Mouse (Mus musculus) liver, embryonic 13.5 days (tissue): ENCODE measurements at regions not wholly inside any gene's neighbourhood (a gene's known extent, or its start where the extent isn't known, plus 50 kb on each side); places are given as distances from the start of the nearest gene placed in this dataset.

Experiments used
- ATAC-seq: fragments of 200-750 bp; cut with Nextera tagmentation; 2 replicates; pipeline ENCODE4 v1.8.0; 2017; ENCODE audit warnings: low read depth, mild to moderate bottlenecking, moderate number of reproducible peaks, moderate library complexity
- DNase-seq: peaks from one replicate; pipeline ENCODE4 v3.0.0; 2022
- H3K27ac ChIP-seq: fragments of 300-500 bp; sonication (generic); 2 replicates; pipeline ENCODE4 v1.5.1; 2015; ENCODE audit warnings: moderate library complexity, mild to moderate bottlenecking, inconsistent platforms
- H3K27me3 ChIP-seq: fragments of 300-500 bp; sonication (generic); 2 replicates; pipeline ENCODE4 v1.6.1; 2015; ENCODE audit warnings: mild to moderate bottlenecking, inconsistent platforms
- H3K36me3 ChIP-seq: fragments of 300-500 bp; sonication (generic); 2 replicates; pipeline ENCODE4 v1.6.1; 2015; ENCODE audit warnings: mild to moderate bottlenecking, inconsistent platforms
- H3K4me1 ChIP-seq: fragments of 300-500 bp; sonication (generic); replicated peaks from 2 replicates; pipeline ENCODE4 v1.6.1; 2015; ENCODE audit warnings: inconsistent platforms
- H3K4me2 ChIP-seq: fragments of 300-500 bp; sonication (generic); 2 replicates; pipeline ENCODE4 v1.6.1; 2015; ENCODE audit warnings: inconsistent platforms, mild to moderate bottlenecking, moderate library complexity
- H3K4me3 ChIP-seq: fragments of 300-500 bp; sonication (generic); replicated peaks from 2 replicates; pipeline ENCODE4 v1.5.1; 2015; ENCODE audit warnings: mild to moderate bottlenecking, inconsistent platforms
- H3K9ac ChIP-seq: fragments of 300-500 bp; sonication (generic); 2 replicates; pipeline ENCODE4 v1.6.1; 2015; ENCODE audit warnings: mild to moderate bottlenecking, inconsistent platforms
- H3K9me3 ChIP-seq: fragments of 300-500 bp; sonication (generic); replicated peaks from 2 replicates; pipeline ENCODE4 v1.6.1; 2016; ENCODE audit warnings: inconsistent platforms
- WGBS: fragments of 180-500 bp; shearing (Covaris S2); methylation state at CpG from one replicate; pipeline ENCODE4 v1.1.7; 2015; ENCODE audit not compliant: insufficient replicate concordance; 5-methylcytosine and 5-hydroxymethylcytosine counted together

DNA sequence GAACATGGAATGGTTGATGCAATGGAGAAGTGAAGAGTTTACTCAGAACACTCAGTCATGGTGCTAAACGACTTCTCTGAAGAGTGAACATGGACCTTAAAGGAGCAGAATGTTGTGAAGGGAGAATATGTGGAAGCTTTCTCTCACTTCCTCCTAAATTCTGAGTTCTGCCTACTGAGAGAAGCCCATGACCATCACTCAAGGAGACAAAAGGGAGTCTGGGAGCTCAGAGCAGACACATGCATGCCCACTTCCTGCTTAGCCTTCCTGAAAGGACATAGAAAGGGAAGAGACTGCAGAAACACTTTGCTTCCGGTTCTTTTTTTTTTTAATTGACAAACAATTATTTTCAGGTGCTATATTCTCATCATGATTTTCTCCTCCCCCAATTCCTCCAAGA lies 166.1 kb upstream of the Prkcq start:
- H3K36me3 ChIP-seq: no peaks in the 10 kb centered on the region

DNA sequence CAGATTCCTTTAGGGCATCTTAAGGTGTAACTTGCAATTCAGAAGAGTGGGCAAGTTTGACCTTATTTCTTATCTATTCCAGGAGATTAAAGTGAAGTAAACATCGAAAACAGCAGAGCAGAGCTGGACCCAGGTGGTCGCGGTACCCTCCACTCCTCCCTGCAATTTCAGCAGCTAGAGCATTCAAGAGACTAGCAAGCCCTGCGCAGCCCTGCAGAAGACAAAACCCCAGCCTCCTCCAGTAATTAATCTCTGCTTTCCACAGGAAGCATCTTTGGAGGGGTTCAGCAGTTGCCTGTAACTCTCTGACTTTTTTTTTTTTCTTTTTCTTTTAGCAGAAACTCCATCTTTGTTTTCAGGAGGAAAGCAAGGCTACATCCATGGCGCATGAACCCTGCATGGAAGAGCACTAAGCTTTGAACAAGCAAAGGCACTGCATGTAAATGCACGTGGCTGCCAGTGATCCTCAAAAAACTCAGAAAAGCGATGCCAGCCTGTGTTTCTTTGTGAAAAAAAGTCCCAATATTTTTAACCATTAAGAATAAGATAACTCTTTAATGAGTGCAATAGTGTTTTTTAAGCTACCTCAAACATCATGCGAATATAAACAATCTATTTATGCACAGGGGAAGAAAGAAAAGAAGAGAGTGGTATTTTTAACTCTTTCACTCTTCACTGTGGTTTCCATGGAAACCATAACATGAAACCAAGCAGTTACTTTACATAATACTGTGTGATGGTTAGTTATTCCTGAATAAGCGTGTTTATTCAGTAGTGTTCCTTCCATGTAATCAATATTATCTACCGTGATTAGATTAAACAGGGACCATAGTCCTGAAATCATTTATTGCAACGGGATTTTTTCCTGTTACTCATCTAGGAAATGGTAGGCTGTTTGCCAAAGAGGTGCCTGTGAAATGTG lies 160.6 kb upstream of the Prkcq start:
- no peak for ATAC-seq
- no peak for DNase-seq
- no peaks in the 10 kb centered on the region for H3K36me3 ChIP-seq
- no peak overlapping the region for H3K27ac ChIP-seq
- H3K4me3 ChIP-seq: no peak overlapping the region
- H3K4me1 ChIP-seq: no peaks in the 10 kb centered on the region
- no peak overlapping the region for H3K9ac ChIP-seq
- H3K4me2 ChIP-seq: no peak overlapping the region
- H3K27me3 ChIP-seq: no peaks in the 10 kb centered on the region
- H3K9me3 ChIP-seq: no peaks in the 10 kb centered on the region
- 56% methylated on average over 11 of the region's 11 CpGs for WGBS

More for the DNA sequence above, 166.1 kb upstream of the Prkcq start:
- H3K9ac ChIP-seq: no peak overlapping the region
- no peaks in the 10 kb centered on the region for H3K27me3 ChIP-seq
- no peaks in the 10 kb centered on the region for H3K9me3 ChIP-seq
- ATAC-seq (no peak), DNase-seq (no peak)
- no peaks in the 10 kb centered on the region for H3K4me1 ChIP-seq
- H3K4me3 ChIP-seq: no peak overlapping the region
- H3K27ac ChIP-seq: no peak overlapping the region
- 23% methylated on average over 2 of the region's 2 CpGs for WGBS
- no peak overlapping the region for H3K4me2 ChIP-seq

DNA sequence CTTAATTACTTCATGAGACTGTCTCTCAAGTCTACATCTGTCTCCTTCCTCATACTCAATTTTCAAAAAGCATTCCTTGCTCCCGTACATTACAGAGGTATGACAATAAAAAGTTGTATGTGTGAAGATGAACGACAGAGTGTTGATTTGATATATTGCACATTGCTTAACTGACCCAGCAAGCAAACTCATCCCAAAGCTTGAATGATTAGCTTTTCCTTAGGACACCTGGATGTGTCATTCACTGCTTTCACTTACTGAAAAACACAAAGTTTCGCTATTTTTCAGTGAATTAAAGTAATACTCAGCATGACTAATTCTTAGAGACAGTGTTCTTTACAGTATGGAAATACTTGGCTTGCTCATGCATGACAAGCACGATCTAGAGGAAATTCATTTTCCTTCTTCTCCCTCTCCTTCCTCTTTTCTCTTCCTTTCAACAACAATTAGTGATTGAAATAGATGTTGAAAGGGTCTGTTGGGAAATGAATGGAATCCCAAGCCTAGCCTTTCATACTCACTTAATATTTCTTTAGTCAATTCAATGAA lies 159.5 kb upstream of the Prkcq start:
- Histone ChIP-seq H3K36me3 (no peaks in the 10 kb centered on the region), H3K27ac (no peak overlapping the region), H3K9ac (no peak overlapping the region), H3K9me3 (no peaks in the 10 kb centered on the region), H3K27me3 (no peaks in the 10 kb centered on the region), H3K4me1 (no peaks in the 10 kb centered on the region), H3K4me3 (no peak overlapping the region), H3K4me2 (no peak overlapping the region)
- ATAC-seq: no peak
- DNase-seq: no peak
- WGBS: 56% methylated on average over 4 of the region's 4 CpGs

DNA sequence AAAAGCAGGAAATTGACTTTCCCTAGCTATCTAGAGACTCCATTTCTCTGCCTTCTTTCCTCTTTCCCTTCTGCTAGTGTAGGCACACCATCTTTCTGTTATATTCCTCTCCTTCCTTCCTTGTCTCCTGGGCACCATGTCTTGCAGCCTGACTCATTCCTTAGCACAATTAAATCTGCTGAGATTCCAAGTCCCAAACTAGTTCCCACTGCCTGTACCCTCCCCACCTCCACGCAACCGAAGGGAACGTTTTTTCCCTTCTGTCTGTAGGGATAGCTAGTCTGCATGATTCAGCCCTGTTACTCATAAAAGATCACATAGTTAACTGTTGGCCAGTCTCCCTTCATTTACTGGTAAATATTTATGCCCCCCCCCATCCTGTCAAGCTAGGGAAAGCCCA lies 158.8 kb upstream of the Prkcq start:
- no peak for ATAC-seq
- Histone ChIP-seq H3K4me3 (no peak overlapping the region), H3K9ac (no peak overlapping the region), H3K36me3 (no peaks in the 10 kb centered on the region), H3K27me3 (no peaks in the 10 kb centered on the region), H3K4me1 (no peaks in the 10 kb centered on the region), H3K9me3 (no peaks in the 10 kb centered on the region), H3K4me2 (no peak overlapping the region), H3K27ac (no peak overlapping the region)
- DNase-seq: no peak
- 66% methylated on average over 3 of the region's 3 CpGs for WGBS

DNA sequence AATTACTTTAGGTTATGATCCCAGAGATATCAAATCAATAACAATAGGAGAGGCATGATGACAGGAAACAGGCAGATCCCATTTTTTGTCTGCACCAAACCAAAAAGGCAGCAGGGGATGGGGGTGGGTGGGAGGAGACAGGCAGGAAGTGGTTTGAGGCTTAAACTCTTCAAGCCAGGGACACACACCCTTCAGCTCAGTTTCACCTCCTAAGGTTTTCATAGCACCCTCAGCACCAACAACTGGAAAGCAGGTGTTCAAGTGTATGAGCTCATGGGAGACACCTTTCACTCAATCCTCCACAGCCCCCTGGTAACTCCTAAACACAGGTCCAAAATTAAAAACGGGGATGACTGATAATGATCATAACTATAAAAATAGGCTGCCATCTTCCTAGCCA lies 155.5 kb upstream of the Prkcq start:
- Histone ChIP-seq H3K9ac (no peak overlapping the region), H3K9me3 (no peaks in the 10 kb centered on the region), H3K4me2 (no peak overlapping the region), H3K4me3 (no peak overlapping the region), H3K27me3 (no peaks in the 10 kb centered on the region), H3K27ac (no peak overlapping the region), H3K36me3 (no peaks in the 10 kb centered on the region), H3K4me1 (no peaks in the 10 kb centered on the region)
- 26% methylated on average over 1 of the region's 1 CpGs for WGBS
- DNase-seq (no peak), ATAC-seq (no peak)

DNA sequence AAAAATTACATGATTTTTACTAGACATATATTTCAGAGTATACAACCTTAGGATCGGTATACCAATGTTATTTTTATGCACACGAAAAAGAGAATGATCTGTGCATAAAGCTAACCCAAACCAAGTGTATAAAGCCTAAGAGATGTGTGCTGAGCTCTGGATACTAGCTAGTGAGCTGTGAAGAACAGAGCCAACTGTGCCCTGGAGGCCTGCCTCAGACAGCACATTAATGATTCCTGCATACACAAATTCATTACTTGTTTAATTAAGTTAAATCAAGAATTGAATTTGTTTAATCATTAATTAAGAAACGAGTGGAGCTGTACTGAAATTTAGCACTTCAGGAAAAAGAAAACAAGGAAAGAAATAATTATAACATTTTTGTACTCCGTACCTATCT lies 139.0 kb upstream of the Prkcq start:
- ATAC-seq (no peak), DNase-seq (no peak)
- Histone ChIP-seq H3K9me3 (no peaks in the 10 kb centered on the region), H3K27ac (no peak overlapping the region), H3K4me3 (no peak overlapping the region), H3K27me3 (no peaks in the 10 kb centered on the region), H3K4me1 (no peaks in the 10 kb centered on the region), H3K4me2 (no peak overlapping the region), H3K36me3 (no peaks in the 10 kb centered on the region), H3K9ac (no peak overlapping the region)
- WGBS: 58% methylated on average over 4 of the region's 4 CpGs

DNA sequence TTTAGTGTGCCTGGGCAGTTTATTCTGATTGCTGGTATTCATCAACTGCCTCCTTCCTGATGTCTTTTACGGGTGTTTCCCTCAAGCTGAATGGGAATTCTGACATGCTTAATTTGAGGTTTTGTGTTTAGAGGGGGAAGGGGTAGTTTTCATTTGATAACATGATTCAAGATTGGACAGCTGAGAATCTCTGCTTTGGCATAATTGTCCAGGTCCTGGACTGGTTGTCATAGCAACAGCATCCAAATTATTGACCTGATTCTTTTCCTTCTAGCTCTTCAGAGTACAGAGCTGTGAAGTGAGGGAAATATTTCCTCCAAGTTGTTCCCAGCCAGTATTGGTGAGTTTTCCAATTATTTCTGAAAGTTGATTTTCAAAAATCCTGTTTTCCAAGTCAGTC lies 137.7 kb upstream of the Prkcq start:
- Histone ChIP-seq H3K4me1 (no peaks in the 10 kb centered on the region), H3K9ac (no peak overlapping the region), H3K27me3 (no peaks in the 10 kb centered on the region), H3K36me3 (no peaks in the 10 kb centered on the region), H3K4me3 (no peak overlapping the region), H3K4me2 (no peak overlapping the region), H3K9me3 (no peaks in the 10 kb centered on the region), H3K27ac (no peak overlapping the region)
- no peak for ATAC-seq
- WGBS: 58% methylated on average over 1 of the region's 1 CpGs
- no peak for DNase-seq

DNA sequence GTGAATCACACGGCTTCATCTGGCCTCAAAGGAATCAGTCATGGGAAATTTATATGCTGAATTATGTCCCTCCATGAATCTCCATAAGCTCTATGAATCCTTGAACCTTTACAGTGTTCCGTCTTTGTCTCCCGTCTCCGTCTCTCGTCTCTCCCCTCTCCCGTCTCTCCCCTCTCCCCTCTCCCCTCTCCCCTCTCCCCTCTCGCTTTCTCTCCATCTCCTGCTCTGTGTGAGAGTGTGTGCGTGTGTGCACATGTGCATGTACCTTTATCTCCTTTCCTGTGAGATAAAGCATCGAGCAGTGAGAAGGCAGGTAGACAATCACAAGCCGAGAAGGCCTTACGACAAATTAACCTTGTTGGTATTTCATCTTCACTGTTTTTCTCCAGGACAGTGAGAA lies 134.6 kb upstream of the Prkcq start:
- WGBS: 66% methylated on average over 10 of the region's 11 CpGs
- H3K4me1 ChIP-seq: no peaks in the 10 kb centered on the region
- no peak for DNase-seq
- H3K36me3 ChIP-seq: no peaks in the 10 kb centered on the region
- H3K4me2 ChIP-seq: no peak overlapping the region
- no peak overlapping the region for H3K9ac ChIP-seq
- H3K27me3 ChIP-seq: no peaks in the 10 kb centered on the region
- H3K4me3 ChIP-seq: no peak overlapping the region
- no peaks in the 10 kb centered on the region for H3K9me3 ChIP-seq
- no peak overlapping the region for H3K27ac ChIP-seq
- no peak for ATAC-seq

DNA sequence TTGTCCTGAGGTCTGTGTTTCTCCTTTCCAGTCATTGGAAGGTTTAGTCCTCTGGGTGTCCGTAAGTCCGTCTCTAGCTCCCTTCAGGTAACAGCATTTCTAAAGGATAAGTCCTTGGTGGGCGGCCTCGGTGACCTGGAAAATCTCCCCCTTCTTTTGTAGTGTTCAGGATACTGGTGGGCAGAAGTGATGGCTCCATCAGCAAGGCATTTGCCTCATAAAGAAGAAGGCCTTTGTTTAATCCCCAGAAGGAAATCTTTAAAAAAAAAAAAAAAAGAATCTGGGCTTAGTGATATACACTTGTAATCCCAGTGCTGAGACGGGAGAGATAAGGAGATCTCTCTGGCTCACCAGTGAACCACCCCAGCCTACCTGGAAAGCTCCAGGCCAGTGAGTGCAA lies 133.5 kb upstream of the Prkcq start:
- H3K4me1 ChIP-seq: no peaks in the 10 kb centered on the region
- no peak overlapping the region for H3K27ac ChIP-seq
- H3K27me3 ChIP-seq: no peaks in the 10 kb centered on the region
- H3K4me3 ChIP-seq: no peak overlapping the region
- H3K36me3 ChIP-seq: no peaks in the 10 kb centered on the region
- no peak overlapping the region for H3K4me2 ChIP-seq
- 74% methylated on average over 5 of the region's 5 CpGs for WGBS
- H3K9ac ChIP-seq: no peak overlapping the region
- no peak for ATAC-seq
- DNase-seq: no peak
- no peaks in the 10 kb centered on the region for H3K9me3 ChIP-seq

DNA sequence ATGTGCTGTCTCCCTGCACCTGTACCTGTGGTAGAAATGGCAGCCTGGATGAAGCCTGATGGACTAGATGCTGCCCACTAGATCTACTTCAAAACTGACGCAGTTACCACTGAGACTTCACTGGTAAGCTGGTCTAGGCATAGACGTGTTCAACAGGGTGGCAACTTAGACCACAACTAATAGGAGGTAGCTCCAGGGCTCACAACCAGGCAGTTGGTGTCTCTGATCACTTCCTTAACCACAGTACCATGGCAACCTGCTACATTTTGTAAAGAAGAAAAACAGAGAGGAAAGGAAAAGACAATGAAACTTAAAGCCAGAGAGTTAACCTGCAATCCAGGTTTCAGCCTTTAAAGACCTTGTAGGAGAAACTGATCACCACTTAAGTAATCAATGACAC lies 131.9 kb upstream of the Prkcq start:
- H3K4me1 ChIP-seq: no peaks in the 10 kb centered on the region
- ATAC-seq (no peak), DNase-seq (no peak)
- H3K36me3 ChIP-seq: no peaks in the 10 kb centered on the region
- no peak overlapping the region for H3K9ac ChIP-seq
- WGBS: 56% methylated on average over 2 of the region's 2 CpGs
- H3K27me3 ChIP-seq: no peaks in the 10 kb centered on the region
- no peak overlapping the region for H3K4me3 ChIP-seq
- H3K9me3 ChIP-seq: no peaks in the 10 kb centered on the region
- no peak overlapping the region for H3K4me2 ChIP-seq
- H3K27ac ChIP-seq: no peak overlapping the region

DNA sequence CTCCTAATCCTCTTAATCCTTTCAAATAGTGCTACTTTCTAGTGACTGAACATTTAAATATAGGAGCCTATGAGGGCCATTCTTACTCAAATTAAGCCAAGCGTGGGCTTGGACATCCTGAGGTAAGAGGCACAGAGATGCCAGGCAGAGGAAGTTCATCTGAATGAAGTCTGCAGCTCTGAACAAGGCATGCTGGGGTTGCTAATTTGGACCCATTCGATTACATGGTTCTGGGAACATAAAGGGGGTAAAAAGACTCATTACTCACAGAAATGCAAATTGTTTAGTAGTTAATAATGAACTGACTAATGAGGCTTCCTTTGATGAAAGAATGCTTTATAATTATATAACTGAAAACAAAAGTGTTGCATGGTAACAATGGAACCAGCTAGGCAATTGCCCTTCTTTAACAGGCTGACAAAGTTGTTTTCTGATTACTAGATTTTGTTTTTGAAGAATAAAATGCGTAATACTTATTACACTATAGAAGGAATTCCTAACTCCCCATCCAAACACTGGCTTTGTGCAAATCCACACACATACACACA lies 127.1 kb upstream of the Prkcq start:
- ATAC-seq (no peak), DNase-seq (no peak)
- Histone ChIP-seq H3K9ac (no peak overlapping the region), H3K9me3 (no peaks in the 10 kb centered on the region), H3K4me1 (no peaks in the 10 kb centered on the region), H3K4me2 (no peak overlapping the region), H3K27me3 (no peaks in the 10 kb centered on the region), H3K4me3 (no peak overlapping the region), H3K36me3 (no peaks in the 10 kb centered on the region), H3K27ac (no peak overlapping the region)
- WGBS: 64% methylated on average over 3 of the region's 3 CpGs

DNA sequence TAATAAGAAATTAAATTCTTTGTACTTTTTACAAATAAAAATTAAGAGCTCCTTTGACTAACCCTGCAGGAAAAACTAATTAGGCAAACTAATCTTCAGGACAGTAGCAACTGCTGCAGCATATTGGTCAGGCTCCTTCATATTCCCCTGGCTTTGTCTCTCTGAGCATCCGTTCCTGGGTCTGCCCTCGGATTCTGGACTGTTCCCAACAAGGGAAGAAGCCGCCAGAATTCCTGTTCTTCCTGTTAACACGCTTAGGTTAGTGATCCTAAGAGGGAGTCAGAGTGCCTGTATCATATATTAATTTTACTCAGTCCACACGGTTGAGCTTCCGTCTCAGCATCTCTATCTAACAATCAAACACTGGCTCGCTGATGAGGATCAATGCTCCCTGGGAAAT lies 120.3 kb upstream of the Prkcq start:
- Histone ChIP-seq H3K4me2 (no peak overlapping the region), H3K4me3 (no peak overlapping the region), H3K4me1 (no peaks in the 10 kb centered on the region), H3K27me3 (no peaks in the 10 kb centered on the region), H3K36me3 (no peaks in the 10 kb centered on the region), H3K27ac (no peak overlapping the region), H3K9ac (no peak overlapping the region), H3K9me3 (no peaks in the 10 kb centered on the region)
- ATAC-seq: no peak
- 75% methylated on average over 7 of the region's 7 CpGs for WGBS
- no peak for DNase-seq
